Mouse (Mus musculus) testis, adult 2 months (tissue): ENCODE data around the gene Cacna1c.

Experiments used
- CTCF ChIP-seq: fragments of 200-500 bp; IDR thresholded peaks from 2 replicates; pipeline ENCODE4 v1.5.1; 2012; ENCODE audit warnings: low read depth, mild to moderate bottlenecking, inconsistent platforms, low read length, moderate library complexity; ENCODE audit not compliant: control insufficient read depth, insufficient read depth, insufficient replicate concordance
- POLR2A ChIP-seq: fragments of 200-500 bp; IDR thresholded peaks from 2 replicates; pipeline ENCODE4 v1.6.1; 2012; ENCODE audit warnings: low read depth, mild to moderate bottlenecking, inconsistent platforms, low read length, moderate library complexity; ENCODE audit not compliant: control insufficient read depth

- TF ChIP-seq POLR2A (no peak), CTCF (no peak)
These were observed 187.5 kb downstream of the Cacna1c start for GRCm38 (mm10) chr6:119008638-119009166.
